Mouse (Mus musculus) mature B cell (primary cell): ENCODE data around the gene Ankrd65.

Experiments
- in situ Hi-C: fragments of 300-500 bp; cut with MboI; formaldehyde crosslinking; loops from 2 replicates; pipeline ENCODE4 v1.14.3; 2019

Gene Ankrd65

DNA sequence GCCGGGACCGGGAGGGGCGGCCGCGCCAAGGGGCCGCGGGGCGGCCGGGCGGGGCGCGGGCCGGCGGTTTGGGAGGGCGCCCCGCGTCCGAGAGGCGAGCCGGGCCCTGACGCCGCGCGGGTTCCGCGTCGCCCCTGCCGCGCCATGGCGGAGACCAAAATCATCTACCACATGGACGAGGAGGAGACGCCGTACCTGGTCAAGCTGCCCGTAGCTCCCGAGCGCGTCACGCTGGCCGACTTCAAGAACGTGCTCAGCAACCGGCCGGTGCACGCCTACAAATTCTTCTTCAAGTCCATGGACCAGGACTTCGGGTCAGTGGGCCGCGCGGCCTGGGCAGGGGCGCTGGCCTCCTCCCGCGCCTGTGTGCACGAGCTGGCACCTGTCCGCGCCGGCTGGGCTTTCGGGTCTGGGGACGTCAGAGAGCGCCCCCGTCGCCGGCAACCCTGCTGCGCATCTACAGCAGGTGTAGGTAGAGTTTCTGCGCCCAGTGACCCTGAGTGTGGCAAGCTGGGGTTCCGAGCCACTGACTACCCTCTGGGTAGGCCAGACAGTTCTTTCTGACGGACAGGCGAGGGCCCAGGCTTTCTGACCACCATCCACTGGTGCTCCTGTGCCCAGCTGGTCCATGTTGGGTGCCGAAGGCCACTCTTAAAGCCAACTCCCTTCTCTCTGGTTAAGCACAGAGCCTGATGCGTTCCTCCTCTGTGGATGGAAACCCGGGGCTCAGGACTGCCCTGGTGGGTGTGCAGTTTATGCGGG is 57.5 kb downstream of the Ankrd65 start:
- in situ Hi-C loops, result no loop called here

DNA sequence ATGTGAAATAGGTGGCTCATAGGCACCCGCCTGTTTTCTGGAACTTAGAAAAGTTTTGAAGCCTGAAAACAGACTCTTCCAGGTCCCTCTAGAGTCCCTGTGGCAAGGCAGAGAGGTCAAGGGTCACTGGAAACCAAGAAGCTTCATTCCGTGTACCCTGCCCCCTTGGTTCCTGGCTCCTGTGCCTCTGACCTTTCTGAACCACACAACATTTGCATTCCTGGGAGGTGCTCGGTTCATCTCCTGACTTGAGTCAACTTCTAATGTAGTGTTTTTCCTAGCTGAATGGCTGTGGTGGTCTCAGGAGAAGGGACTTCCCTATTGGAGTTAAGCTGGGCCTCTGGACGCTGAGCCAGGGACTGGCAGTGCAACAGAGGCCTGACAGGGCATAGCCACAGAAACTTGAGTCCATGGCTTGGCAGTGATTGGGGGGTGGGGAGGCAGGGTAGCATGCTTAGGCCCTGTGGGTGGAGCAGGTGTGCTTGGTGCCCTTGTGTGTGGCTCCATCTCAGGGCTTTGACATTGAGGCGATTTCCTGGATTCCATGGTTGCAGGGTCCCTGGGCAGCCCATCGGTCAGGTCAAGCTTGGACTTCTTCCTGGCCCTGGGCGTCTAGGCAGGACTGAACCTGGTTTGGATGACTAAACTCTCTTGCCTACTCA is 58.3 kb downstream of the Ankrd65 start:
- in situ Hi-C loops, result no loop called here
